35 mouse cellular contexts compared by ENCODE assay signal in the genomic region with DNA sequence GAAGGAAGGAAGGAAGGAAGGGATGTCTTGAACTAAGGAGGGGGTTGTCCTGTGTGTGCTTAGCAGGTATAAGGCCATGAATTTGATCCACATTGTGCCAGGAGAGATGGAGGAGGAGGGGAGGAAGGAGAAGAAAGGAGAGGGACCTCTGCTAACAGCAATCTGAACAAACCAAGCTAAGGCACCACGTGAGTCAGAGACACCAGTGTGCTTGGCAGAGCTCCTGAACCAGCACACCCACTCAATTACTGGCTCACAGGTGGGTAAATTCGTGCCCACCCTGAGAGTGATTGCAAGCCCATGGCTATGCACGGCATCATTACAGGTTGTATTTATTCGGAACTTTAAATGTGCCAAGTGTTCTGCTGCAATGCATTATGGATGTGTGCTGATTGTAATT.
"Had no signal": no experiment of that assay in that cellular context is flagged by ENCODE, and none has a peak within 500 bp of the region (broad histone marks: within the 10 kb centered on the region; RNA-seq: fewer than 3 reads in every experiment).

No protein-coding gene starts in this region.

- H3K27me3 ChIP-seq: heart, embryonic 12.5 days; heart, embryonic 13.5 days; hindbrain, embryonic 12.5 days; hindbrain, embryonic 13.5 days; hindbrain, embryonic 15.5 days; intestine, embryonic 15.5 days; kidney, embryonic 15.5 days had no signal

- H3K9ac ChIP-seq: heart, embryonic 12.5 days; heart, embryonic 13.5 days; heart, embryonic 15.5 days; hindbrain, embryonic 12.5 days; hindbrain, embryonic 13.5 days; hindbrain, embryonic 14.5 days; hindbrain, embryonic 15.5 days; intestine, embryonic 15.5 days; kidney, embryonic 15.5 days had no signal

- H3K36me3 ChIP-seq: heart, embryonic 10.5 days; heart, embryonic 12.5 days; heart, embryonic 13.5 days; heart, embryonic 15.5 days; hindbrain, embryonic 10.5 days; hindbrain, embryonic 12.5 days; hindbrain, embryonic 13.5 days; hindbrain, embryonic 15.5 days; intestine, embryonic 15.5 days; kidney, embryonic 15.5 days had no signal

- H3K4me1 ChIP-seq: heart, embryonic 10.5 days; heart, embryonic 12.5 days; heart, embryonic 13.5 days; heart, embryonic 15.5 days; hindbrain, embryonic 10.5 days; hindbrain, embryonic 12.5 days; hindbrain, embryonic 13.5 days; hindbrain, embryonic 15.5 days; intestine, embryonic 15.5 days; kidney, embryonic 15.5 days had no signal

- ATAC-seq: hindbrain, embryonic 16.5 days; hindbrain, postnatal 0 days; inflammation-experienced regulatory T-cells, adult 6 months; intestine, embryonic 15.5 days; intestine, embryonic 16.5 days; intestine, postnatal 0 days had no signal

- H3K4me3 ChIP-seq: heart, embryonic 10.5 days; heart, embryonic 12.5 days; heart, embryonic 13.5 days; heart, embryonic 15.5 days; hindbrain, embryonic 10.5 days; hindbrain, embryonic 12.5 days; hindbrain, embryonic 13.5 days; hindbrain, embryonic 15.5 days; intestine, embryonic 15.5 days; kidney, embryonic 15.5 days; layer of hippocampus, adult 2 months had no signal

- H3K4me2 ChIP-seq: heart, embryonic 11.5 days; heart, embryonic 12.5 days; heart, embryonic 13.5 days; heart, embryonic 15.5 days; hindbrain, embryonic 12.5 days; hindbrain, embryonic 13.5 days; hindbrain, embryonic 14.5 days; hindbrain, embryonic 15.5 days; intestine, embryonic 15.5 days; kidney, embryonic 15.5 days had no signal

- H3K9me3 ChIP-seq: heart, embryonic 10.5 days; heart, embryonic 12.5 days; heart, embryonic 13.5 days; heart, embryonic 15.5 days; hindbrain, embryonic 10.5 days; hindbrain, embryonic 12.5 days; hindbrain, embryonic 13.5 days; hindbrain, embryonic 15.5 days; intestine, embryonic 15.5 days; kidney, embryonic 15.5 days had no signal

- DNase-seq: heart, postnatal 10 days; heart, postnatal 14 days; heart, postnatal 36 days; heart, postnatal 4 days; kidney, adult 11 months; kidney, adult 18-20 months; kidney, adult 2 months; kidney, adult 8-10 months; kidney, adult 9 months; kidney, postnatal 10 days; kidney, postnatal 14 days; kidney, postnatal 25 days; kidney, postnatal 36 days; kidney, postnatal 4 days; layer of hippocampus, adult 9-11 months; layer of hippocampus, postnatal 36 days had no signal

- H3K27ac ChIP-seq: heart, embryonic 10.5 days; heart, embryonic 13.5 days; heart, embryonic 15.5 days; hindbrain, embryonic 10.5 days; hindbrain, embryonic 12.5 days; hindbrain, embryonic 13.5 days; hindbrain, embryonic 14.5 days; hindbrain, embryonic 15.5 days; hindbrain, postnatal 0 days; intestine, embryonic 15.5 days; kidney, embryonic 15.5 days; kidney, postnatal 0 days; layer of hippocampus, adult 2 months had no signal
